Mouse (Mus musculus): ENCODE measurements around the gene Cmah. TPM values are rescaled to one million over a fixed set of nuclear protein-coding genes. Genes with fewer than 3 reads are reported as not detected.

The Cmah gene
- total RNA-seq, 4 experiments from 2014 or later = 1.6 to 4.5 (median 3.2) TPM

- DNase-seq = no peak
These were observed 91.6 kb downstream of the Cmah start for GRCm38 (mm10) chr13:24418814-24419213.

GRCm38 (mm10) chr13:24419560-24420250 lies 92.5 kb downstream of the Cmah start:
- no peak for DNase-seq

GRCm38 (mm10) chr13:24421987-24422386 lies 94.8 kb downstream of the Cmah start:
- DNase-seq = no peak

GRCm38 (mm10) chr13:24430215-24430614 lies 103.0 kb downstream of the Cmah start:
- DNase-seq = no peak

GRCm38 (mm10) chr13:24431593-24431992 lies 104.4 kb downstream of the Cmah start:
- DNase-seq = no peak

- DNase-seq = peak; percentile 10
These were observed 115.1 kb downstream of the Cmah start for GRCm38 (mm10) chr13:24442272-24442671.

- no peak for DNase-seq
These were observed 116.7 kb downstream of the Cmah start for GRCm38 (mm10) chr13:24443763-24444347.

GRCm38 (mm10) chr13:24444709-24445108 lies 117.5 kb downstream of the Cmah start:
- DNase-seq = no peak

- no peak for DNase-seq
These were observed 118.0 kb downstream of the Cmah start for GRCm38 (mm10) chr13:24445166-24445565.

GRCm38 (mm10) chr13:24446081-24446480 lies 118.9 kb downstream of the Cmah start:
- no peak for DNase-seq

GRCm38 (mm10) chr13:24447043-24447442 lies 119.8 kb downstream of the Cmah start:
- DNase-seq = no peak

- DNase-seq = no peak
These were observed 121.4 kb downstream of the Cmah start for GRCm38 (mm10) chr13:24448578-24448977.

- DNase-seq = no peak
These were observed 124.3 kb downstream of the Cmah start for GRCm38 (mm10) chr13:24451455-24451854.

- DNase-seq = no peak
These were observed 126.5 kb downstream of the Cmah start for GRCm38 (mm10) chr13:24453737-24454136.

- no peak for DNase-seq
These were observed 129.2 kb downstream of the Cmah start for GRCm38 (mm10) chr13:24456385-24456784.

GRCm38 (mm10) chr13:24460517-24460916 lies 133.3 kb downstream of the Cmah start:
- DNase-seq = no peak

- no peak for DNase-seq
These were observed 136.6 kb downstream of the Cmah start for GRCm38 (mm10) chr13:24463767-24464166.

GRCm38 (mm10) chr13:24466027-24466426 lies 138.8 kb downstream of the Cmah start:
- DNase-seq = no peak

- no peak for DNase-seq
These were observed 140.6 kb downstream of the Cmah start for GRCm38 (mm10) chr13:24467806-24468205.

GRCm38 (mm10) chr13:24477564-24477963 lies 150.4 kb downstream of the Cmah start:
- no peak for DNase-seq

- no peak for DNase-seq
These were observed 152.3 kb downstream of the Cmah start for GRCm38 (mm10) chr13:24479516-24479915.

GRCm38 (mm10) chr13:24480824-24481223 lies 153.6 kb downstream of the Cmah start:
- no peak for DNase-seq

GRCm38 (mm10) chr13:24481615-24482295 lies 154.6 kb downstream of the Cmah start:
- DNase-seq = peak; percentile 18

GRCm38 (mm10) chr13:24483691-24484090 lies 156.5 kb downstream of the Cmah start:
- DNase-seq = no peak
